Mouse (Mus musculus) adipose tissue, adult 10 weeks (tissue): ENCODE results near the gene Gm10668. TPM values are rescaled to one million over a fixed set of nuclear protein-coding genes. Genes with fewer than 3 reads are reported as not detected.

ENCODE experiments used
- polyA plus RNA-seq: library from polyadenylated mRNA; stranded (reverse); fragments of 350-450 nt; fragmentation: Illumina TruSeq; extraction: RNeasy Lipid Tissue Mini Kit (QIAGEN cat#74804); gene quantifications from one replicate; pipeline ENCODE4 v1.2.3, GENCODE M21; 2014; ENCODE audit warnings: low read depth, low replicate concordance

The Gm10668 gene
- polyA plus RNA-seq = not detected

DNA sequence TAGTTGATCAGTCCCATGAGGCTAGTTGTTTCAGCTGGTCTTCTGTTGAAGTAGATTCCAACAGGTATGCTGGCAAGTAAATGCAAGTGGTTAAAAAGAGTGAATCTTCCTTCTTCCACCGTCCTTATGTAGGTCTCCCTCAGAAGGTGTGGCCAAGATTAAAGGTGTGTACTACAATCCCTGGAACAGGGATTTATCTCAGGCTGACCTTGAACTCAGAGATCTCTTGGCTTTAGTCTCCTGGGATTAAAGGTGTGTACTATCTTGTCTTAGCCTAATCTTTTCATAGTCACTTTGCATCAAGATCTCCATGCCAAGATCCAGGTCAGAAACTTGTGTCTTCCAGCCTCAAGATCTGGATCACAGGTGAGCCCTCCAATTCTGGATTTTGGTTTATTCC, at the start of gene Gm10668:
TSS of gene Gm10668 (minus strand) at position 101 of the 400 bp plus-strand sequence.

DNA sequence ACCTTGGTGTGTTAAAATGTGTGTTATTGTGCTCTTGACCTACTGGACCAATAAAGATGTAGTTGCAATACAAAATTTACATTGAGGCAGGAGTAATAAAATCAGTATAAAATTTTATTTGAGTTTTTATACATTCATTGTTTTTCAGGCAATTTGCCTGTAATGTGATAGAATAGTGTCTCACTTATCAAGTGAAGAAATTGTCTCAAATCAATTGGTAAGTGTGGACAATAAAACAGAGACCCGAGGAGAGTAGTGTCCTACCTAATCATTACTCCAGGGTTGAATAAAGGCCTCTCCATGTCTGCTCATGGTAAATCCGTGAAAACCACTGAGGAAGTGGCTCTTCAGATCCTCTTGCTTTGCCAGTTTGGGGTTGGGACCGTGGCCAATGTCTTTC, 40.5 kb upstream of the Gm10668 start, which contains the start of gene Vmn1r112:
TSS of gene Vmn1r112 (plus strand) at position 301 of the 400 bp plus-strand sequence.

DNA sequence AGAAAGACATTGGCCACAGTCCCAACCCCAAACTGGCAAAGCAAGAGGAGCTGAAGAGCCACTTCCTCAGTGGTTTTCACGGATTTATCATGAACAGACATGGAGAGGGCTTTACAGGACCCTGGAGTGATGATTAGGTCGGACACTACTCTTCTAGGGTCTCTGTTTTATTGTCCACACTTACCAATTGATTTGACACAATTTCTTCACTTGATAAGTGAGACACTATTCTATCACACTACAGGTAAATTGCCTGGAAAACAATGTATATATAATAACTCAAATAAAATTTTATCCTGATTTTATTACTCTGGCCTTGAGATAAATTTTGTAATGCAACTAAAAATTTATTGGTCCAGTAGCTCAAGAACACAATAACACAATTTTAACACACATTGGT, 27.3 kb downstream of the Gm10668 start, which contains the start of gene Vmn1r111:
TSS of gene Vmn1r111 (minus strand) at position 101 of the 400 bp plus-strand sequence.

Other genes with a start within 250 kb of the Gm10668 start
- not detected for gene Vmn1r103, start 220.1 kb downstream of the Gm10668 start, polyA plus RNA-seq
- not detected for gene Vmn1r104, start 196.8 kb downstream of the Gm10668 start, polyA plus RNA-seq
- gene Gm5726, start 184.9 kb downstream of the Gm10668 start, polyA plus RNA-seq = not detected
- gene Gm4141, start 154.4 kb downstream of the Gm10668 start, polyA plus RNA-seq = not detected
- not detected for gene Gm4513, start 131.6 kb downstream of the Gm10668 start, polyA plus RNA-seq
- not detected for gene Vmn1r107, start 61.7 kb downstream of the Gm10668 start, polyA plus RNA-seq
- gene Vmn1r111, start 27.4 kb downstream of the Gm10668 start, polyA plus RNA-seq = not detected
- not detected for gene Vmn1r112, start 40.6 kb upstream of the Gm10668 start, polyA plus RNA-seq
- not detected for gene Vmn1r113, start 56.7 kb upstream of the Gm10668 start, polyA plus RNA-seq
- not detected for gene Vmn1r114, start 81.6 kb upstream of the Gm10668 start, polyA plus RNA-seq
- gene Vmn1r115, start 114.4 kb upstream of the Gm10668 start, polyA plus RNA-seq = not detected
- gene Vmn1r116, start 141.6 kb upstream of the Gm10668 start, polyA plus RNA-seq = not detected
- gene Vmn1r117, start 153.5 kb upstream of the Gm10668 start, polyA plus RNA-seq = not detected
- not detected for gene Vmn1r118, start 181.7 kb upstream of the Gm10668 start, polyA plus RNA-seq